Mouse (Mus musculus) naive thymus-derived CD4-positive, alpha-beta T cell, adult 2 months (primary cell): ENCODE results near the gene Slc25a19.

Experiments
- DNase-seq: peaks from one replicate; pipeline ENCODE4 v3.0.0-alpha.2; 2011; ENCODE audit warnings: low read depth

The Slc25a19 gene

DNA sequence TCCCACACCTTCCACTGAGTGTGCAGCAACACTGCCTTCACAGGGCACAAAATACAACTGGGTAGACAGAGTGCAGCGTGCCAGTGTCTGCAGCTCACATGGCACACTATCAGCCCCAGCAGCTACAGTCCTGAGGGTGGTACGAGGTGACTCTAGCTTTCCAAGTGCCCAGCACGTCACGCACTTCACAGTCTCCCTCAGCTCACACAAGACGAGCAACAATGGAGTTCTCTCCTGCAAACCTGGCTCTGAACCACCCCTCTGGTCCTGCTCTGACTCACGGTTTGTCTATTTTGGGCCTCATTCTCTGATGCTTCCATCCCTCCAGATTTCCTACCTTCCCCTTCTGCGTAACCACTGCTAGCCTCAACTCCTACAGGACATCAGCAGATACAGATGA lies 28.4 kb downstream of the Slc25a19 start:
- DNase-seq: no peak

GRCm38 (mm10) chr11:115598309-115598708 lies 29.8 kb downstream of the Slc25a19 start:
- DNase-seq: no peak

GRCm38 (mm10) chr11:115595209-115595608 lies 32.9 kb downstream of the Slc25a19 start:
- no peak for DNase-seq

- DNase-seq: no peak
Measured at GRCm38 (mm10) chr11:115590526-115591075, 37.5 kb downstream of the Slc25a19 start.

DNA sequence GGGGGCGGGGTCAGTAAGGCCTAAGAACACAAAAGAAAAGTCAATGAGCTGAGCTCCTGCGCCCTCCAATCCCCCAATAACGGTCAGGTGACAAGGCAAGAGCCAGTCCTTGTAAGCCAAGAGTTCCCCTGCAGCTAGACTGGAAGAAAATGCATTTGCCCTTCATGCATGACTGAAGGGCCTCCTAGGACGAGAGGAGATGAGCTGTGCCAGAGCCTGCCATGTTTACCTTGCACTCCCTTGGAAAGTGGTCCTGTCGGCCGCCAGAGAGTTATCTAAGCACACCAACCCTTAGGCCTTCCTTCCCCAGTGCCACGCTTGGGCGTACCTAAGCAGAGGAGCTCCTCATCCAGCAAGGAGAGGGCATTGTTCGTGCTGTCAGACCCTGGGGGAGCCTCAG lies 40.1 kb downstream of the Slc25a19 start:
- no peak for DNase-seq

GRCm38 (mm10) chr11:115586403-115586802 lies 41.7 kb downstream of the Slc25a19 start:
- no peak for DNase-seq

DNA sequence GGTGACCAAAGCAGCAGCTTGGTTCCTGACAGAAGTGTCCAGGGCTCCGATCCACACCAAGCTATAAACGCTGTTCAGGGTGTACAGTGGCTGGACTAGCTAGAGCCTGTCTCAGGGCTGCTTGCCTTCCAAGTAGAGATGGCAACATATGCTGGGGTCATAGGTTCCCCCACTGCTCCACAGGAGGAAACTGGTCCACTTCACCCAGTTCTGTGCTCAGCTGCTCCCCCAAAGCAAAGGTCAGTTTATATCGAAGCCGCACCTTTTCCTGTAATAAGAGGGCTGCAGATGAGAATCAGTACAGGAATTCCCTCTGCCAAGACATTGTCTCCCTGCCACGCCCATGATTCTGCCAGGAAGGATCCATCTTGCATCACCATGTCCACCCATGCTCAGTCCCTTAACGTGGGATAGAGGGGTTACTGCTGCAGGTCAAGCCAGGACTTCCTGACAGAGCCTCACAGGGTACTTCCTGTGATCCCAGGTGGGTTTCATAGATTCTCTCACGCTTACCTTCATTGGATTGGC lies 42.5 kb downstream of the Slc25a19 start:
- DNase-seq: no peak

DNA sequence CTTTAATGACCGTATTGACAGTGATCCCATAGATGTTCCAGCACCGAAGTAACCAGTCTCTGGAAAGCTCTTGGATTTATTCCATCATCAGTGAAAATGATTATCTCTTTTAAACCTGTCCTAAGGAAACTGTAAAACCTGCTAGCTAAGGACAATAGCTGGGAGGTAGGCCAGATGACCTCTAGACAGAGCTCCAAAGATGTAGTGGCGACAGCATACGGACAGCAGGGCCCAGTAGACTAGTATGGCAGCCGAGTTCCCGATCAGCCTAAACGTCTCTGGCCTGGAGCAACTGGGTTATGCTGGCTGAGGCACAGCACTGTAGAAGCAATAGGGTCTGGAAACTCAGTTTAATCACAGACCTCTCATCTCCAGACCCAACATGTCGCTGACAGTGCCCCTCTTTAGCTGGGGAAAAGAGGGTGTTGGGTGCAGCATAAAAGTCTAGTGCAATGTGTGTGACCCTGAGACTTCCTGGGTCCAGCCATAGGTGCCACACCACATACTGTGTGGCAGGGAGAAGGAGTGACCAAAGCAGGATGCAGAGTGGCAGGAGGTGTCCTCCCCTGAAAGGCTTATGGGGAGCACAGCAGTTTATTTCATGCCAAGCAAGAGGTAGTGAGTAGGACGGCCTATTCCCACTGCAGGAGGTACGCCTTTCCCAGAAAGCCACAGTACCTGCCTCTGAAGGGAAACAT lies 43.6 kb downstream of the Slc25a19 start:
- DNase-seq: no peak

GRCm38 (mm10) chr11:115582913-115583606 lies 45.0 kb downstream of the Slc25a19 start:
- DNase-seq: no peak

GRCm38 (mm10) chr11:115579080-115579479 lies 49.0 kb downstream of the Slc25a19 start:
- DNase-seq: no peak

- DNase-seq: peak; percentile 18
Measured at GRCm38 (mm10) chr11:115564961-115565360, 63.1 kb downstream of the Slc25a19 start.
